Mouse (Mus musculus) cerebellum, postnatal 14 days (tissue): ENCODE results near the gene Cd70.

Experiments used
- DNase-seq, 2 experiments: peaks; one replicate each; pipeline ENCODE4 v3.0.0; 2021; ENCODE audit warnings: mixed read lengths in 2 of 2

Gene Cd70

DNA sequence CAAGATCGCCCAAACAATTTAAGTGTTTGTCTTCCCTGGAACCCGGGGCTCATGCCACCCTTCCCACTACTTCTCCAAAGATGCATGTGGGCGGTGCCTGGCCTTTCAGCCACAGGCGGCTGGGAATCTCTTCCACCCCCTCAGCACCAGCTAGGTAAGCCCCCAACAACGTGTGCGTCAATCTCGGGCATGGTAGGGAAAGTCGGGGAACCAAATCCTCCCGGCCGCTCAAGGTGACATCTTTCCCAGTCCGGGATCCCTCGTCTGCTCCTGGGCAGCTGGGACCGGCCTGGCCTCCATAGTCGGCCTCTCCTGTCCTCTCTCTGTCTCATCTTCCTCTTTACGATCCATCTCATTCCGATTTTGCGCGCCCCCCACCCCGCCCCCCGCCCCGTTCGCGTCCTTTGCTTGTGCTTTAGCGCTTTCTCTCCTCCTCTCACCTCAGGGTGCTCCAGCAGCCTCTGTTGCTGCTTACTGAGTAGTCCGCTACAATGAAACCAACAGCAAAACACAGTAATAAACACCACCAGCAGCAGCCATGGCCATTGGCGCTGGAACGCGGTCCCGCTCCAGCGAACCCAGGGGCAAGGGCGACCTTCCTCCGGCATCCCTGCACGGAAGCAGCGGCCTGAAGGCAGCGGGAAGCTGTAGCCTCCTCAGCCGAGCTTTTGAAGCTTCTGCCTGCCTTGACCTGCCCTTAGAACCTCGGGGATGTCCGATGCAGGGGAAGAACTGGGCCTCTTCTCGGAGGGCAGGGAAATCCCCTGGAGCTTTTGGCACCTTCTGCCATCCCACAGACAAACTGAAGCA is at the start of gene Cd70:
Gene Cd70, minus strand, starts transcription at position 784 of the 810 bp plus-strand sequence.
- peak; percentile 35 to 38 for DNase-seq

DNA sequence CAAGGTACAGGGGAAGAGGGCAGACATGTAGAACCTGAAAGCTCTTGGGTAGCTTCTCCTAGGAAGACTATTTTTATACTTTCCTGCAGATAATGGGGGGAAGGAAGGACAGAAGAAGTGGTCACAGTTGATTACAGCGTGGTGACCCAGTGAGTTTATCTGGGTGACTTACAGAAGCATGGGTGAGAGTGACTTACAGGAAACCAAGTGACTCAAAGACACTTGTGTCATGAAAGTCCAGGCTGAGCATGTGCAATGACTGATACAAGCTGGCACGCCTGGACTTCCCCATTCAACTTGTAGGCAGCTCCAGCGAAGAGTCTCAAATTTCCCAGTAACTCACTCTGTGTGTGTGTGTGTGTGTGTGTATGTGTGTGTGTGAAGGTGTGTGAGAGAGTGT is 48.7 kb upstream of the Cd70 start:
- DNase-seq: no peak

DNA sequence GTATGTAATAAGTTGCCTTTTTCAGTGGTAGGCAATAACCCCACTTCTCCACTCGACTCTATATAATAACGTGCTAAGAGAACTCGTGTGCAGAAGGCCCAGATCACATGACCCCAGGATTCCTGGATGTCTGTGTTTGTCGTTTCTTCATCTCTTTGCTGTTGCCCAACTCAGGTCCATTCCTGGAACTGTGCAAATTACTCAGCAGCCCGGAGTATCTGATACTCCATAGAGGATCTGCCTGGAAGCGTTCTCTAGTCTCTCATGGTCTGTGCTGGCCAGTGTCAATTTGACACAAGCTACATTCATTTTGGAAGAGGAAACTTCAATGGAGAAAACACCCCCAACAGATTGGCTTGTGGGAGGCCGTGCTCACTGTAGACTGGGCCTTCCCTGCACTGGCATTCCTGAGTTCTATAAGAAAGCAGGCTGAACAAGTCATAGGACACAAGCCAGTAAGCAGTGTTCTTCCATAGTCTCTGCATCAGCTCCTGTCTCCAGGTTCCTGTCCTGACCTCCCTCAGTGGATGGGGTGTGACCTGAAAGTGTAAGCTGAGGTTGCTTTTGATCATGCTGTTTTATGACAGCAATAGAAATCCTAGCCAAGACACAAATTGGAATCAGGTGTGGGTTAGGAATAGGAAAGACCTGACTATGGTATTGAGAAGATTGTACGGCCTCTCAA is 45.9 kb upstream of the Cd70 start:
- DNase-seq: no peak

DNA sequence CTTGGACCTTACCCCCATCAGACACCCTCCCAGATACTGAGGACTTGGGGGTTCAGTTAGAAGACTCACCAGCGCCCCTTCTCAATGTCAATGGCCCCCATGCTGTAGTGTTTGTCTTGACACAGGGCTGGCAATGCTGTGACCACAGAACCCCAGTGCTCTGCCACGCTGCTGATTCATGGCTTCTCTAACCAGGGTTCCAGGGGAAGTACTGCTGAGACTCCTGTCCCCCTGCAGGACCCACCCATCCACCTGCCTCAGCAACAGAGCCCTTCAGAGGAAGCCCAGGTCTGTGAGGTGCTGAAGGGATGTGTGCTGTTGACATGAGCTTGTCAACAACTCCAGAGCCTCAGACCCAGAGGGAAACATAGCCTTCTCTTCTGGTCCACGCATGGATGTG is 45.2 kb upstream of the Cd70 start:
- no peak for DNase-seq

DNA sequence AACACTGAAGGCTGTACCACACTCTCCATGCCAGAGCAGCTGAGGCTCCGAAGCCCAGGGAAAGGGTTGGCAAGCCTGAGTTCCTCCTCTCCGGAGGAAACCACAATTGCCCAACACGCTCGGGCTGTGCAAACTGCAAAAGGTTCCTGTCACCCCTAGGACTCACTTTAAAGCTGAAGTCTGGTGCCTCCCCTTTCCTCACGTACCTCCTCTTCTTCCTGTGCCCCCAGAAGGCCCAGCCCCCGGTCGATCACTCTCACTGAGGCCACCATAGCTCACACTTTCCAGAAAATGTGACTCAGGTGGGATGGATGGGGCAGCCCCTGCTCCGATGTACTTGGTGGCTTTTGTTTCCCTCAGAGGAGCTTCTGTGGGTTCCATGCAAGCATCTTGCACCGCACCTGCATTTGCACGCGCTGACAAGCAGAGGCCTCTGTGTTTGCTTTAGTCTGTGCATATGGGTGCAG is 44.5 kb upstream of the Cd70 start, which contains the start of gene Tnfsf14:
Gene Tnfsf14, minus strand, starts transcription at position 137 of the 467 bp plus-strand sequence.
- DNase-seq: no peak

DNA sequence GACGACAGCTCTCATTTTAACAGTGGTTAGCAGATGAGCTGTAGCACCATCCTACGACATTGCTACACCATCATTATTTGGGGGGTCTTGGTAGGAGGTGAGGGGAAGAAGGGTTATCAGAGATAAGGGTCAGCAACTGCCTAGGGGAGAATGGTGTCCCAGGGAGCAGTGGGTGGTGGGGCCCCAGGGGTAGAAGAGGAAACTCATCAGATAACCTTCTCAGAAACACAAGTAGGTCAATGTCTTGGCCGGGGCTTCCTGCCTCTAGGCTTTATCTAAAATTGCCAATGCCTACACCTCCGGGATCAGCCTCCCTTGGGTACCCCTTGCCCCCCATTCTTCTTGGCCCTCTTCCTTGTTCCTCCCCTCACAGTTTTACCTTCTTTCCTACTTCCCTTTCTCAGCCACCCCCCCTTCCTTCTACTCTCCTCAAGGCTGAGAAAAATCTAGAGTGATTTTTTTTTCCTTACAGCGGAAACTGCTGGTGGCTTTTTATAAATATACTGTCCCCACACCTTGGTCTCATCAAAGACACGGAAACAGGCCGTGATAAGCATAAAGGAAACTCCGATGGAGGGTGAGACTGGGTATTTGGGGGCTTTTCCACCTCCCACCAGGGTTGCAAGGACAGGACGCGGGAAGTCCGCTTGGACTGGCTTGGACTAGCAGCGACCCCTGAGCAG is 39.1 kb upstream of the Cd70 start:
- no peak for DNase-seq

DNA sequence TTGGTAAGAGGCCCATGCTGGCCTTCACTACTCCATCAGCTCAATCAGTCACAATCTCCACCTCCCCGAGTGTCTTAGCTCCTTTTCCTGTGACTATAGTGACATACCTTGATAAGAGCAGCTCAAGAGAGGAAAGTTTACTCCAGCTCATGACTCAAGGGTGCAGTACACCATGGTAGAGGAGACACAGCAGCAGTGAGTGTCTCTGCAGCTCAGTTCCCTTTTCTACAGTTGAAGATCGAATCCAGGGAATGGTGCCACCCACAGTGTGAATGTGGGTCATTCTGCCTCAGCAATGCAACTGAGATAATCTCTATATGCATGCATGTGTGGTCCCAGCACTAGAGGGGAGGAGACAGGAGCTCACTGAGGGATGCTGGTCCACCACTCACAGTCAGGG is 36.1 kb upstream of the Cd70 start:
- no peak for DNase-seq

DNA sequence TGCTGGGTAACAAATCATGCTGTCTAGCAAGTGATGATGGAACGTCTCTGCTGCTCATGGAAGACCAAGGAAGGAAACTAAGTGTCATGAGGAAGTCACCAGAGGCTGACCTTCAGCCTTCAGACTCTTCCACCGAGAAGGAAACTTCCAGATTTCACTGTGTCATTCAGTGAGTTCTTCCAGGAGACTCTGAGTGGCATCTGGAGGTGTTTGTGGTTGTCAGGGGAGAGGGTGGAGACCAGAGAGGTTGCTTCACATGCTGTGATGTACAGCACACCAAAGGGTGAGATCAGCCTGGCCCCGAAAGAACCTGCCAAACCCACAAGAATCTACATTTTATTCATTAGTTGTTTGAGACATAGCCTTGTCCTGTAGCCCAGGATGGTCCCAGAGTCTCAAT is 33.3 kb upstream of the Cd70 start:
- DNase-seq: no peak

DNA sequence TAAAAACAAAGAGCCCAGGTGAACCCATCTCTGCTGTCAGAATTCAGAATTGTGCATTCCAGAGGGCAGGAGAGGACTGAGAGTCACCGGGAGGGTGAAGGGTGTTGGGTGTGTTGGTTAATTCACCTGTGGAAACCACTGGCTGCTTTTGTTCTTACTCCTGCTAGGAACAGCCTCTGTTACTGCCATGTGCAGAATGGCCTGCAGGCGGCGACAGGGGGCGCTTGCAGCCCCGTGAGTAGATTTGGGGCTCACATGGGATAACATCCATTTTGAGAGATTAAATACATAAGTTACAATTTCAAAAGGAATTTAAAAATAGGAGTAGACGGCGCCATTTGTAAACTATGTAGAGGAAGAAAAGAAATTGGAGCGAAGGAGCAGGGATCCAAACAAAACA is 30.8 kb upstream of the Cd70 start:
- DNase-seq: peak; percentile 21 to 22

DNA sequence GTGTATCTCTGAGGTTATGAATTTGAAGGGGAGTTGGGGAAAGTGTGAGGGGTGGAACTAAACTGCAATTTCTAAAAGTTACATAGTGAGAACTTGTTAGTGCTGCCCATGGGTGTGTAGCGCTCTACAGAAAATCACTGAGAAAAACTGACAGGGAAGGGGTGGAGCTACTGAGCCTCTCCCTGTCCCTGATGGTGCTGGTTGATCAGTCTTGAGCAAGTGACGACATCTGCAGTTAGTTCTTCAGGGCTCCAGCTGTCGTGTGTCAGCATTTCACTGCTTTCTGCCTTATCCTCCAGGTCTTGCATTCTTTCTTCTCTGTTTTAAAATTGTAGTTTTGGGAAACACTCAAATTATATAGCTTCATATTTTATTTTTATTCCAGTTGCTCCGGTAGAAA is 23.8 kb upstream of the Cd70 start:
- no peak for DNase-seq

DNA sequence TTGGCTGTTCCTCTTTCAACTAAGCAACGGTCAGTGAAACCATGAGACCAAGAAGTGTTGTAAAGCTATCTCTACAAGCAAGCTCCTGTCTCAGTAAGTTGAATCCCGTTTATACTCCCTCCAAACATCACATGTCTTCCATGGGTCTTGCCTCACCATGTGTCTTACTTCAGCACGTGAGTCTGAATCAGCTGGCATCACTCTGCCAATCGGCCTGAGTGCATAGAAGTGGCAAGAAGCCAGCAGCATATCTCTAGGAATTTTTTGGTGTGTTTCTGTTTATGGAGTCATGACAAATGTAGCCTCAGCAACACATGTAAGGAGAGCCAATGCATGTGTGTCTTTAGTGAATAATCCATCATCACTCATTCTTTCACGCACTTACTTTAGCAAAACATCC is 22.8 kb upstream of the Cd70 start:
- no peak for DNase-seq

DNA sequence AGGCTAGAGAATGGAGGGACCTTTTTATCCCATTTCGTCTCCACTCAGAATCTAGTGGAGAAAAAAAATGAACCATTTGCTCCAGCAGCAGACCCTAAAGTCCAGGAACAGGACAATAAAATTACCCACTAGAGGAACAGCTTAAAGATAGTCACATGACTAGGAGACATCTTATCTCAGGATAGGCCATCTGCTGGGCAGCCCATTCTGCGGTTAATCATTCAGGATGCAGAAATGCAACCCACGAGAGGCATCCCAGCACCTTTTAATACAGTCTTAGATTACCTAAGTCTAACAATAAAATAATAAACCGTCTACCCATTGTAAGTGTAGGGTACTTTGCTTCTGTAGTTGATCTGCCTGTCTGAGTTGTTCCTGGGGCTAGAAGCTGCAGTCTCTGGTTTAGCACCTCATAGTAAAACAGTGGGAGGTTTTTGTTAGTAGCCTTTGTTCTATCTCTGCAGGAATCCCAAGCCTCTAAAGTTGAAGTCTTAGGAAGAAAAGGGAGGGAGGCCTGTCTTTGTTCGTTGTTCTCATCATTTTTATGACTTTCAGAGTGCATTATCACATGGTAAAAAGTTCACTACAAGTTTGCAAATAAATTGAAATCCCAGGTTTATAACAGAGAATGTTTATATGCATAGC is 21.2 kb upstream of the Cd70 start:
- DNase-seq: no peak

DNA sequence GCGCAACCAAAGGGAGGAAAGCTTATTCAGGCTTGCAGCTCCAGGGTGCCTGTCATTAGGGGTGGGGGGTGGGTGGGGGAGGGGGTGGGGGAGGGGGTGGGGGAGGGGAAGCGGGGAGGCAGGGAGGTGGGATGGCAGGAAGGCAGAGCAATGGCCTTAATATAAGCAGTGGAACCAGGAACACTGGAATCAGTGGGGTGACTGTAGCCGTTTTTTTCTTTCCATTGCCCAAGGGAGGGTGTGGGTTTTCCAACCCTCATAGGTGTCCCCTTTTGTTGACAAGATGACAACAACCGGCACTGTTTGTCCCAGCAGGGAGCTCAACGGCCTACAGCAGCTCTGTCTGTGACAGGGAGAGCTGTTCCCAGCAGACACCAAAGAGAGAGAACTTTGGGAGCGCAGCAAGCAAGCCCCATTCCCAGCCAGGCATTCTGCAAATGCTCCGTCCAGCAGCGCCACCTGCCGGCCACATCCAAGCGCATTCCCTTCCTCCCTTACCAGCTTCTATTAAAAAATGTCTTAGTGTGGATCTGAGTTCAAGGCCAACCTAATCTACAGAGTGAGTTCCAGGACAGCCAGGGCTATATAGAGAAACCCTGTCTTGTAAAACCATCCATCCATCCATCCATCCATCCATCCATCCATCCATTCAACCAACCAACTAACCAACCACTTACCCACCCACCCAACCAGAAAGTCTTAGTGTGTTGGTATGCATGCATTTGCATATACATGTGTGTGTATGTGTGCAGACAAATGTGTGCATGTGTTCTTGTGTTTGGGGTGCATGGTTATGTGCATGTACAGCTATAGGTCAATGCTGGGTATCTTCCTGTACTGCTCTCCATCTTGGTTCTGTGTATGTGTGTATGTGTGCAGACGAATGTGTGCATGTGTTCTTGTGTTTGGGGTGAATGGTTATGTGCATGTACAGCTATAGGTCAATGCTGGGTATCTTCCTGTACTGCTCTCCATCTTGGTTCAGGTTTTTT is 17.5 kb upstream of the Cd70 start:
- peak; percentile 94 to 98 for DNase-seq

DNA sequence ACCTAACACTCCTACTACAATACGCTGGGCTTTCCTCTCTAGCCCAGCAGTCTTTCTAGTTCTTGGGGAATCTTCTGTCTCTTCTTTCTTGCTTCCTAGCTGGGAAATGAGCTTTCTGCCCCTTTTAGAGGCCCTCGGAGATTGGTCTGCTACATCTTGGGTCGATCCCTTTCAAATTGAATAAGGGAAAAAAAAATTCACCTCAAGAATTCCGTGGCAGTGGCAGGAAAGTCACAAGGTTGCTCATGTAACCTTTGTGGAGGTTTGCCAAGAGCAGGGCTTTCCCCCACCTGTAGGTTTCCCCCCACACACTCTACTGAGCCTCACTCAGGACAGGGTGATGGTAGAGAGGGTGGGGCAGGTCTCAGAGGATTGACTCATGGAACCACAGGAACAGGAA is 4.2 kb upstream of the Cd70 start:
- no peak for DNase-seq

DNA sequence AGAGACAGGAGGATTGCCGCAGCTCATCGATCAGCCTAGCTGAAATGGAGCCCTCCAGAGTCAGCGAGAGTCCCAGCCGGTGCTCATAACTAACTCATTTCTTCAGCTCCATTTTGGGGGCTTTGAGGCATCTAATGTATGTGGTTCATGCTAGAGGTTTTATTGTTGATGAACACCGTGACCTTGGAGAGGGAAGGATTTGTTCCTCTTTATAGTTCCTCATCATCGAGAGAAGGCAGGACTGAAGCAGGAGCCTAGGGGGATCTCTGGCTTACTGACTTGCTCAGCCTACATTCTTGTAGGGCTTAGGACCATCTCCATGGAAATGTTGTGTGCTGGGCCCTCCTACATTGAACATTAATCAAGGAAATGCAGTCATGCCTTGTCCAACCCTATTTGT is 3.4 kb upstream of the Cd70 start:
- DNase-seq: no peak

DNA sequence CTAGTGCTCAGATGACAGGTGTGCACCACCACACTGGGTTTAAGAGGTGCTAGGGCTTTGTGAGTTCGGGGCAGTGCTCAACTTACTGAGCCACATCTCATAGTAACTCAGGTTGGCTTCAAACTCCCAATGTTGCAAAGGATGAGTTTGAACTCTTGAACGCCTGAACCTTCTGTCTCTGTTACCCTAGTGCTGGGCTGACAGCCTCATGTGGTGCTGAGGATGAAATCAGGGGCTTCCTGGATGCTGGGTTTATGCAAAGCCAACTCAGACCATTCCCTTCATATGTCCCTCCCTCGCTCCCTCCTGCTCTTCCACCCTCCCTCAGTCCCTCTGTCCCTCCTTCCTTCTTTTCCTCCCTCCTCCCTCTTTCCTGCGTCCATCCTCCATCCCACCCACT is 1.2 kb downstream of the Cd70 start:
- DNase-seq: no peak

DNA sequence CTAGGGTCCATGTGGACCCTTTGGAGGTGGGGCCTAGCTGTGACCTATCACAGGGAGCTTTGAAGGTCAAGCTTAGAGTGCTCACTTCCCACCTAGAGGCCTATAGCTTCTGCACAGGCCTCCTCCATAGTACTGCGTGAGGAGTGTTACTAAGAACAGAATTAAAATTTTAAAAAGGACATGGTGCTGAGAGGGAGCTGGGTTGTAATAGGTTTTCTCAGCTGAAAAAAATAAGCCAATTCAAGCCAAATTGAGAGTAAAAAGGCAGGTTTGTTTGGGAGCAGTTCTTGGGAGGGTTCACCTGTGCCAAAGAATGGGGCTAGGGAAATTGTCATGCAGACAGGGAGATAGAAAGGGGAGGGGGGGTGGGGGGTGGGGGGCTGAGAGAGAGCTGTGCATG is 4.5 kb downstream of the Cd70 start:
- DNase-seq: no peak

DNA sequence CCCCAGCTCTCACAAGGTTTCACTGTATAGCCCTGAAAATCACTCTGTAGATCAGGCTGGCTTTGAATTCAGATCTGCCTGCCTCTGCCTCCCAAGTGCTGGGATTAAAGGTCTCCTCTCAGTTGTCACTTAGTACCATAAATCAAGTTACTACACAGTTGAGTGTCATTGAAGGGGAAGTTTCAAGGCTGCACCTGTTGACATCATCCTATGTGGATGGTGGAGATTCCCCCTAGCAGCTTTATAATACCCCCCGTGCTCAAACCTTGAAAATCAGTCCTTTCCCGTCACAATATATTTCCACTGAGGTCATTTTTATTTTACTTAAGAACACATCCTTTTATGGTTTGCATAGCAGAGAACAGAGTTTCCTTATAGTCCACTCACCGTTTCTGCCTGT is 5.9 kb downstream of the Cd70 start:
- DNase-seq: no peak

DNA sequence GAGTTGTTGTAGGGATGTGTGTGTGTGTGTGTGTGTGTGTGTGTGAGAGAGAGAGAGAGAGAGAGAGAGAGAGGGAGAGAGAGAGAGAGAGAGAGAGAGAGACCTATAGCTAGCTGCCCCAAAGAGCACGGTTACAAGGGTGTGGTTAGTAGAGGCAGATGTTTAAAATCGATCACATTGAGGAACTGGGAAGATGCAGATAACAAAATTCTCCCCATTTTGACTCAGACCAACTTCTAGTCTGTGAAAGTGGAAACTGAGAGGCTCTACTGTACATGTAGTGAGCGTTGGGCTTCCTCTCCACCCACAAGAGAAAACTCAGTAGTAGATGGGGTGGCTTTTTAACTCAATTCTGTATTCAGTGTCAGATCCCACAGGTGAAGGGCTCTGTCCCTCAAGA is 9.9 kb downstream of the Cd70 start:
- DNase-seq: no peak

DNA sequence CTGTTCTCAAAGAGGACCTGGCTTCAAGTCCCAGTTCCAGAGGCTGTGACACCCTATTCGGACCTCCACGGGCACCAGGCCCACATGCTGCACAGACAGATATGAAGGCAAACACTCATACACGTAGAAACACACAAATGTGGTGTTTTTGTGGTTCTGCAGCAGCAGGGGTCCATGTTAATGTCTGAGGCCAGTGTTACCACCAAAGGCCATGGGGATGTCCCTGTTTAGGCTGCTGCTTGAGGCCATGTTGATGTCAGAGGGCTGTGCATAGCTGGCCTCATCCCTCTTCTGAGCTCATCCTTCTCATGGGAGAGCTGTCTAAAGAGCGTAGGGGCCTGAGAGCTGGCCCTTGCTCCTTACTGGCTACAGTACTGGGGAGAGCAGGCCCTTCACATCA is 10.9 kb downstream of the Cd70 start:
- DNase-seq: no peak

DNA sequence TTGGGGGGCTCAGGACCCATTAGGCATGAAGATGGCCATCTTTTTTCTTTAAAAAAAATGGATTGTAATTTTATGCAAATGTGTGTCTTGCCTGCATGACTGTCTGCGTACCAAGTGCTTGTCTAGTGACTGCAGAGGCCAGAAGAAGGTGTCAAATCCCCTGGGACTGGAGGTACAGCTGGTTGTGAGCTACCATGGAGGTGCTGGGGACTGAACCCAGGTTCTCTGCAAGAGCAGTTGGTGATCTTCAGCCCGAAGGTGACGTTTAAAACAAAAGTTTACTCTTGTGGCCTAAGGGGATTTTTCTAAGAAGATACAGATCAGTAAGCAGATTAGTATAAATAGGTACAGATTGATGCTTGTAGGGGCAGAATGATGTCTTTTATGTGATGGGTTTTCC is 13.9 kb downstream of the Cd70 start:
- DNase-seq: no peak

DNA sequence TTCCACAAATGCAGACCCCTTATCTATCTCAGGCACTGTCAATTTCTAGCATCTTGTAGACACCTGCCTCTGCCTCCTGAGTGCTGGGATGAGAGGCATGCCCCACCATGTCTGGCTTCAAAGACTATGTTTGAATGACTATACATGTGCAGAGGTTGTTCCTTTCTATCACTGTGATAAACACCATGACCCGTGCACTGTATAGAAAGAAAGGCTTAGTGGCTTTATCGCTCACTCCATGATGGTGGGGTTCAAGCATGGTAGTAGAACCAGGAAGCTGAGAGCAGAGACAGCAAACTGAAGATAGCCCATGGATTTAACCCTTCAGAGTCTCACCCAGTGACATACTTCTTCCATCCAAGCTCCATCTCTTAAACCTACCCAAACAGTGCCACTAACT is 14.9 kb downstream of the Cd70 start:
- no peak for DNase-seq
